Mouse (Mus musculus): Measurements from ENCODE around the gene Olfr357.

GRCm38 (mm10) chr2:36993527-36993926 lies at the start of gene Olfr357:
- TF ChIP-seq CTCF (IDR thresholded peaks at IDR 0.05; ENCODE audit: low read depth, low read length) = no peak
- no peak for TF ChIP-seq POLR2A (IDR thresholded peaks at IDR 0.05; ENCODE audit: borderline replicate concordance, low read depth, low read length)
